Comparison of ENCODE assay signal across 18 mouse cellular contexts in the genomic region with DNA sequence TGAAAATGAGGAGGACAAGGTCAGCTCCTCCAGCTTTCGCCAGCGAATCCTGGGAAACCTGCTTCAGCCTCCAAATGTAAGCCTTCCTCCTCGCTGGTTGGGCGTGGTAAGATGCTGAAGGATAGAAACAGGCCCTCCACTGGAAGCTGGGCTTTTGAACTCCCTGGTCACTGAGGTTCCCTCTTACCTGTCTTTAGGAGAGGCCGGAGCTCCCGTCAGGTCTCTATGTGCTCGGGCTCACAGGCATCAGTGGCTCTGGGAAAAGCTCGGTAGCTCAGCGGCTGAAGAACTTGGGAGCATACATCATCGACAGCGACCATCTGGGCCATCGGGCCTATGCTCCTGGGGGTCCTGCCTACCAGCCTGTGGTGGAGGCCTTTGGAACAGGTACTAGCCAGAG. TPM values are rescaled to one million over a fixed set of nuclear protein-coding genes. Genes with fewer than 3 reads are reported as not detected.
A peak's percentile ranks its signal among the peaks of the same experiment; 100 is the strongest.
DNase-seq lines count a peak whose midpoint lies in the region; ATAC-seq and TF ChIP-seq lines count a peak whose summit lies in the region.
"Had no signal": no experiment of that assay in that cellular context is flagged by ENCODE, and none has a peak within 500 bp of the region (broad histone marks: within the 10 kb centered on the region; RNA-seq: fewer than 3 reads in every experiment).

No protein-coding gene starts in this region.

- no peak for ATAC-seq in stomach, embryonic 16.5 days (ENCODE audit: insufficient read depth, low FRiP score)
- ATAC-seq in stomach, postnatal 0 days (ENCODE audit: low FRiP score, low TSS enrichment): no peak
- ATAC-seq: activated CD4-positive, CD25-positive, alpha-beta regulatory T cell, adult 4 months; forebrain, postnatal 0 days; hindbrain, postnatal 0 days; Patski had no signal

- TF ChIP-seq EP300 in stomach, postnatal 0 days (optimal IDR thresholded peaks at IDR 0.05): no peak

- no peak overlapping the region for H3K4me3 ChIP-seq in stomach, embryonic 16.5 days (replicated peaks; ENCODE audit: low read length)
- H3K4me3 ChIP-seq in stomach, postnatal 0 days (ENCODE audit: low read depth, low read length): no peak overlapping the region
- H3K4me3 ChIP-seq: forebrain, embryonic 12.5 days; heart, embryonic 13.5 days; hindbrain, embryonic 13.5 days had no signal

- H3K9ac ChIP-seq in stomach, embryonic 16.5 days (ENCODE audit: low read length): 0 out of 2 replicates have a peak overlapping the region, but pooled peaks have one; percentile 12
- H3K9ac ChIP-seq in stomach, postnatal 0 days (ENCODE audit: low read length): no peak overlapping the region
- H3K9ac ChIP-seq: forebrain, embryonic 12.5 days; forebrain, postnatal 0 days had no signal

- DNase-seq in cerebellum, adult 9-10 months: peak; percentile 45
- no peak for DNase-seq in cerebellum, adult 18-20 months
- peak; percentile 23 for DNase-seq in kidney, adult 9 months
- DNase-seq in kidney, postnatal 14 days: no peak
- DNase-seq in stomach, postnatal 0 days (ENCODE audit: low spot score): no peak
- DNase-seq: adrenal gland, postnatal 14 days; forebrain, postnatal 0 days; gastrocnemius, postnatal 14 days had no signal

- H3K36me3 ChIP-seq in stomach, embryonic 16.5 days (ENCODE audit: control insufficient read depth, insufficient read depth, low read length): no peaks in the 10 kb centered on the region
- H3K36me3 ChIP-seq in stomach, postnatal 0 days (ENCODE audit: control insufficient read depth, insufficient read depth, low read length): 0 out of 2 replicates have a peak, but pooled peaks cover 6% of the 10 kb centered on the region

- H3K9me3 ChIP-seq in stomach, embryonic 16.5 days (replicated peaks; ENCODE audit: control insufficient read depth, low read length): no peaks in the 10 kb centered on the region
- no peaks in the 10 kb centered on the region for H3K9me3 ChIP-seq in stomach, postnatal 0 days (ENCODE audit: control insufficient read depth, low read length)
- H3K9me3 ChIP-seq: forebrain, embryonic 12.5 days; heart, embryonic 13.5 days; hindbrain, embryonic 13.5 days had no signal

- TF ChIP-seq CTCF in stomach, postnatal 0 days (IDR thresholded peaks at IDR 0.05; ENCODE audit: low read depth): no peak

- whole genome bisulfite sequencing in stomach, embryonic 16.5 days: 92% methylated on average over 12 of the region's 12 CpGs
- WGBS in stomach, postnatal 0 days: 91% methylated on average over 12 of the region's 12 CpGs

- H3K27me3 ChIP-seq in stomach, embryonic 16.5 days (ENCODE audit: control insufficient read depth, insufficient read depth, low read length): peaks cover 11% of the 10 kb centered on the region; the same call in 1 of the 2 replicates
- 0 out of 2 replicates have a peak, but pooled peaks cover under 1% of the 10 kb centered on the region for H3K27me3 ChIP-seq in stomach, postnatal 0 days (ENCODE audit: control insufficient read depth, insufficient read depth, low read length)
- H3K27me3 ChIP-seq: Patski had no signal

- H3K4me2 ChIP-seq in stomach, embryonic 16.5 days (ENCODE audit: low read depth, low read length): no peak overlapping the region
- H3K4me2 ChIP-seq in stomach, postnatal 0 days (replicated peaks; ENCODE audit: low read depth): no peak overlapping the region
- H3K4me2 ChIP-seq: forebrain, embryonic 12.5 days; heart, embryonic 13.5 days; hindbrain, embryonic 13.5 days had no signal

- H3K27ac ChIP-seq in stomach, embryonic 16.5 days (ENCODE audit: low read length): no peak overlapping the region
- no peak overlapping the region for H3K27ac ChIP-seq in stomach, postnatal 0 days (replicated peaks)
- H3K27ac ChIP-seq: forebrain, embryonic 12.5 days; heart, embryonic 13.5 days; hindbrain, embryonic 13.5 days; hindbrain, postnatal 0 days had no signal

- peaks cover 36% of the 10 kb centered on the region for H3K4me1 ChIP-seq in stomach, embryonic 16.5 days (ENCODE audit: control insufficient read depth, insufficient read depth, low read length)
- peaks cover 9% of the 10 kb centered on the region for H3K4me1 ChIP-seq in stomach, postnatal 0 days (replicated peaks; ENCODE audit: control insufficient read depth, insufficient read depth)

RNA-seq across cellular contexts. Expression of gene Mlx, which starts 2.3 kb away (rescaled TPM):
- polyA plus RNA-seq in stomach, embryonic 16.5 days (2015; fragmentation: Nextera tagmentation; extraction: Ambion mirVana): 57.4 and 60.5 TPM in 2 replicates
- 42.3 and 42.4 TPM in 2 replicates for polyA plus RNA-seq in stomach, postnatal 0 days (2015; fragmentation: Nextera tagmentation; extraction: Ambion mirVana)

RNA-seq across cellular contexts. Expression of gene Coasy, which starts 2.4 kb away (rescaled TPM):
- 38.9 and 41.8 TPM in 2 replicates for polyA plus RNA-seq in stomach, embryonic 16.5 days (2015; fragmentation: Nextera tagmentation; extraction: Ambion mirVana)
- polyA plus RNA-seq in stomach, postnatal 0 days (2015; fragmentation: Nextera tagmentation; extraction: Ambion mirVana): 26.4 and 26.8 TPM in 2 replicates

RNA-seq across cellular contexts. Expression of gene Hsd17b1, which starts 6.6 kb away (rescaled TPM):
- polyA plus RNA-seq in stomach, embryonic 16.5 days (2015; fragmentation: Nextera tagmentation; extraction: Ambion mirVana): 0.30 TPM in 1 of 2 replicates, not detected in the other
- polyA plus RNA-seq in stomach, postnatal 0 days (2015; fragmentation: Nextera tagmentation; extraction: Ambion mirVana): 0.08 TPM in 1 of 2 replicates, not detected in the other
- polyA plus RNA-seq: activated CD4-positive, CD25-positive, alpha-beta regulatory T cell, adult 4 months; embryonic facial prominence, embryonic 11.5 days; forebrain, postnatal 0 days; heart, postnatal 0 days; hindbrain, postnatal 0 days; intestine, embryonic 14.5 days had no signal

RNA-seq across cellular contexts. Expression of gene Psmc3ip, which starts 10.4 kb away (rescaled TPM):
- 21.4 and 23.4 TPM in 2 replicates for polyA plus RNA-seq in stomach, embryonic 16.5 days (2015; fragmentation: Nextera tagmentation; extraction: Ambion mirVana)
- polyA plus RNA-seq in stomach, postnatal 0 days (2015; fragmentation: Nextera tagmentation; extraction: Ambion mirVana): 10.6 and 11.8 TPM in 2 replicates

RNA-seq across cellular contexts. Expression of gene Naglu, which starts 15.0 kb away (rescaled TPM):
- polyA plus RNA-seq in stomach, embryonic 16.5 days (2015; fragmentation: Nextera tagmentation; extraction: Ambion mirVana): 17.0 and 17.2 TPM in 2 replicates
- 16.0 and 17.1 TPM in 2 replicates for polyA plus RNA-seq in stomach, postnatal 0 days (2015; fragmentation: Nextera tagmentation; extraction: Ambion mirVana)

Comparison
In these comparisons a context has a peak if more than half of its experiments do, and no peak if none do; other contexts are left out.
1. DNase-seq: peak in cerebellum, adult 9-10 months (single experiment) and kidney, adult 9 months (single experiment); none in cerebellum, adult 18-20 months (0 of 2), kidney, postnatal 14 days (single experiment) and stomach, postnatal 0 days (single experiment).